Mouse (Mus musculus): ENCODE results near the gene Drc3.
A peak's percentile ranks its signal among the peaks of the same experiment; 100 is the strongest.

DNA sequence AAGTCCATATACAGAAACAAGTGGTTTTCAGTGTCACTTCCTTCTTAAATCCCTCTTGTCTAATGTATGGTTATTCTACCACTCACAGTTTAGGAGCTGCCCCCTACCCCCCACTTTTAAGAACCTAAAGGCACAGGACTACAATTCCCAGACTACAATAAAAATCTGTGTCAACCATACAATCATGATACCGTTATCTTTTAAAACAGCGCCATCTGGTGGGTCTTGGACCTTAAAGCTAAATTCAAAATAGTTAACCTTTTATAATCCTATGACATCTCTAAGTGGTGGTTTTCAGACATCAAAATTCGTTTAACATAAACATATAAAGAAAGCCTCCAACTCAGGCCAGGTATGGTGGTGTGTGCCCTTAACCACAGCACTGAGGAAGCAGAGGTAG, 59.0 kb downstream of the Drc3 start:
- TF ChIP-seq CTCF (IDR thresholded peaks at IDR 0.05; ENCODE audit: low read depth) (peak; percentile 47; the same call in 1 of the 2 replicates), EP300 (IDR thresholded peaks at IDR 0.05; ENCODE audit: low read depth) (no peak)

All from liver, embryonic 14.5 days (tissue).